Mouse (Mus musculus): ENCODE results near the gene Cryzl1.

The Cryzl1 gene

GRCm38 (mm10) chr16:91688619-91689334 is 40.0 kb downstream of the Cryzl1 start, which contains the start of gene Donson:
TSS of gene Donson (minus strand) at chr16:91688770.
- peak; percentile 90 for DNase-seq (ENCODE audit: low read depth)

DNA sequence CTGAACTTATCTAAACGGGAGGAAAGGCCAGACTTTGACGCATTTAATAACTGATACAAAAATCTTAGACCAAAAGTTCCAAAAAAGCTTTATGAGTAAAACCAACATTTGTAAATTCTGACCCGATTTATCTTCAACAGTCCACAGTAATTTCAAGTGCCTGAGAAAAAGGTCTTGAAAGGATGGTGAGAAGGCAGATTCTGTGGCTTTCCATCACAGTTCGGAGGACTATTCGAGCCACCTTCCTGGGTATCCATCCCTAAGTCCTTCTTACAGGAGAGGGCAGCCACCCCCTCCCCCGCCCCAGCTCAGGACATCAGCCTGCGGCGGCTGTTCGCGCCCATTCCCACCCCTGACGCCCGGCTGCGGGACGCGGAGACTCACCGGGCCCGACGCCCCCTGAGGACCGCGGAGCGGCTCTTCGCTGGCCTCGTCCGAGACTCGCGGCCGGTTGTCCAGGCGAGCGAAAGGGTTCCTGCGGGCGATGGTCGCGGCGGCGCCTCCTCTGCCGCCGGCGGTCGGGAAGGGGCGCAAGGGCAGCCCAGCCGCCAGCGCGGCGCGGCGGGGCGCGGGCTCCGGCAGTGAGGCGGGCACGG is 40.7 kb downstream of the Cryzl1 start:
- DNase-seq (ENCODE audit: low read depth): peak; percentile 31

GRCm38 (mm10) chr16:91686369-91686768 is 42.4 kb downstream of the Cryzl1 start:
- DNase-seq (ENCODE audit: low read depth): no peak

DNA sequence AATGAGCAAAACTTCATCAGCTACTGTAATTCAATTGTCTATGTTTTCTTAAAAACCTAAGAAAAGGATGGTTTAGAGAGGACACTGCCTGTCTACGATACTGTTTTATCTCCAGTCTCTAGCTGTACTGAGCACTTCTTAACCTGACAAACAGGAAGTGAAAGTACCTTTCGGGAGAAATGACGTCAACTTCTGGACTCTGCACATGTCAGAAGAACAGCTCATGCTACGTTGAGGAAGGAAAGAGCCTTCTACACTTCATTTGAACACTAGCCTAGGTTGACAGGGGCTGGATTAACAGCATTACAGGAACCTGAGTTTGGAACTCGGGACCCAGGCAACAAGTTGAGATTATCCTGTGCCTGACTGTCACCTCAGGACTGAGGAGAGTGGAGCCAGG is 43.2 kb downstream of the Cryzl1 start:
- DNase-seq (ENCODE audit: low read depth): no peak

DNA sequence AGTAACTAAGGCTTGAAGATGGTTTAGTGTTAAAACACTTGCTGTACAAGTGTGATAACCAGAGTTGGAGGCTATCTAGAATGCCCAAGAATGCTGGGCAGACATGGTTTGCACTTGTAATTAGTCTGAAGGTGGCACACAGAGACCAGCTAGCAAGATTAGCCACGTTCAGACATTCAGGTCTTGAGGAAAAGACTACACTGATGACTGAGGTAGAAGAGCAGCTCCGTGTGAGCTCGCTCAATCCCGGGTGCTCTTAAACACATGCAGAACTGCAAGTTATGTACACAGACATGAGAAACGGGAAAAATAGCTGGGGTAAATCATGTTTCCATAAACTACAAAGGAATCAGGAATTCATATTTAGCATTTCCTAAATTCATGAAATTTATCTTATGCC is 48.1 kb downstream of the Cryzl1 start:
- no peak for DNase-seq (ENCODE audit: low read depth)

DNA sequence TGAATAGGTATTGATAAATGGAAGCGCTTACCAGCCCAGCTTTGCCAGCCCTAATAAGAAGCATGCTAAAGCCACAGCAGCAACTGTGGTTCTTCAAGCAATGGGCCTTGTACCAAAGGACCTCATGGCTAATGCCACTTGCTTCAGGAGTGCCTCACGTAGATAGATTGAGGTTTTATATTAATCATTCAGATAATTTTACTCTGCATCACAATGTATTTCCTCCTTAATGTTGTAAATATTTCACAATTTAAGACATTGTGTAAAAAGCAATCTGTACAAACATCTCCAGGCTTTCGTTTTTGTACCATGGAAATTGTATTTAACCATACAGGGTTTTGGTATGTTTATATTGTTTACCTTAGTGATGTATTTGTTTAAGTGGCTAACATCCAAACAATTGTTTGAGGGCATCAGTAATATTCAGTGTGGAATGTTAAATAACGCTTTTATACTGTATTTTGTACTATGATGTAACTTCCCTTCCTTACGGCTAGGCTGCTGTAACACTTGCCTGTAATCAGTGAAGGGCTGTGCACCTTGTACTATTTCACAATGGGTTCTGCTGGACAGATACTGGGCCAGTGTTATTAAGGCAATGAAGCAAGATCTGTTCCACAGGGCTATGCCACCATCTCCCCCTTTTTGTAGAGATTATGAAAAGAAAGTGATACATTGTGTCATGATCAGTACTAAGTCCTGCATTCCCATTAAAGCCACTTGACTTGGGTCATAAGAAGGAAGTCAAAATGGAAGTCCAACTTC is 50.4 kb downstream of the Cryzl1 start:
- DNase-seq (ENCODE audit: low read depth): peak; percentile 77

DNA sequence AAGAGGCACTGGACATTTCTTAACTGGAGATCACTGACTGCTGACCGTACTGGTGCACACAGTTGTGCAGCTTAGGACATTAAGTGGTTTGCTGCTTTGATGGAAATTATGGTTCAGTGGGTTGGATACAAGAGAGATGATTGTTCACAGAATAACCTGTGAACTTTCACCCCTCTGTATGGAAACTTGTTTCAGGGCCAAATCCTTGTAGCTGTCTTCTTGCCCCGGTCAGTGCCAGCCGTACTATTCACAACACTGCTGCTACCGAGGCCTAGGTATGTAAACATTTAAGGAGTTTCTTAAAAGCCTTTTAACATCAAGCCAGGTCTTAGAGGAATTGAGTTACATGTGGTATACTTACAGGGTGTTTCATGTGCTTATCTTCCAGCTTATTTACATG is 54.3 kb downstream of the Cryzl1 start:
- no peak for DNase-seq (ENCODE audit: low read depth)

GRCm38 (mm10) chr16:91663795-91664194 is 65.0 kb downstream of the Cryzl1 start:
- no peak for DNase-seq (ENCODE audit: low read depth)

DNA sequence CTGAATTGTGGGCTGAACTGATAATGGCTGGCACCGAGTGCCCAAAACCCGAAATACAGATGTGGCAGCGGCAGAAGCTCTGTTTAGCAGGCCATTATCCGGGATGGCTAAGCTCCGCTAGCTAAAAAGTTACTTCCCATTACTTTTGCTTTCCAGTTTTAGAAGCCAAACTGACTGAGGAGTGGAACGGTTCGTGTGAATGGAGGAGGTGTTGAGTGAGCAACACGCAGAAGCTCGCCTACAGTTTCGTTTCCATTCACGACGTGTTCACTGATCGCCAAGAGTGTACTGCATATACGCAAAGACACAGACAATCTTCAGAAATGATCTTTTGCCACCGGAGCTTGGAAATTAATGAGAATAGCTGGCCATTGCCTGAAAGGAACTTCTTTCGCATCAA is 66.4 kb downstream of the Cryzl1 start:
- no peak for DNase-seq (ENCODE audit: low read depth)

DNA sequence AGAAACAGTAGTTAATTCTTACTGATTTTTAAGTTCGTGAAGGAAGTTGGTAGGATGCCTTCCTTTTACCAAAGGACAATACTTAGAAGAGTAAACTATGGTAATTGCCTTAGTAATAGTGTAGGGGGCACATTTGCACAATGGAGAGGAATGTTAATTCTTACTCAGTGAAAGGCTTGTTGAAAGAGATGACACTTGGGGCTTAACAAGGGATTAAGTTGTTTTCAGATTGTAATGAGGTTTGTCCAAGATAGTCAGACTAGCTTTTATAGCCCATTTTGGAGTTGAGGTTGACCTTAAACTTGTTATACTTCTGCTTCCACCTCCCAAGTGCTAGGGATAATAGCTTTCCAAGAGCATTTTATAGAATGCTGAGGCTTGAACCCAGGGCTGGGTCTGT is 67.4 kb downstream of the Cryzl1 start:
- DNase-seq (ENCODE audit: low read depth): no peak

DNA sequence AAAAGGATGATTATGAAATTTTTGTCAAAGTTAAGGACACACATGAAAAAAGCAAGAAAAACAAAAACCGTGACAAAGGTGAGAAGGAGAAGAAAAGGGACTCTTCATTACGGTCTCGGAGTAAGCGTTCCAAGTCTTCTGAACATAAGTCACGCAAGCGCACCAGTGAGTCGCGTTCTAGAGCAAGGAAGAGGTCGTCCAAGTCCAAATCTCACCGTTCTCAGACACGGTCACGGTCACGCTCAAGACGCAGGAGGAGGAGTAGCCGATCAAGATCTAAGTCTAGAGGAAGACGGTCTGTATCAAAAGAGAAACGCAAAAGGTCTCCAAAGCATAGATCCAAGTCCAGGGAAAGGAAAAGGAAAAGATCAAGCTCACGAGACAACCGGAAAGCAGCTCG is 69.0 kb downstream of the Cryzl1 start:
- DNase-seq (ENCODE audit: low read depth): no peak

GRCm38 (mm10) chr16:91658471-91658870 is 70.3 kb downstream of the Cryzl1 start:
- no peak for DNase-seq (ENCODE audit: low read depth)

DNA sequence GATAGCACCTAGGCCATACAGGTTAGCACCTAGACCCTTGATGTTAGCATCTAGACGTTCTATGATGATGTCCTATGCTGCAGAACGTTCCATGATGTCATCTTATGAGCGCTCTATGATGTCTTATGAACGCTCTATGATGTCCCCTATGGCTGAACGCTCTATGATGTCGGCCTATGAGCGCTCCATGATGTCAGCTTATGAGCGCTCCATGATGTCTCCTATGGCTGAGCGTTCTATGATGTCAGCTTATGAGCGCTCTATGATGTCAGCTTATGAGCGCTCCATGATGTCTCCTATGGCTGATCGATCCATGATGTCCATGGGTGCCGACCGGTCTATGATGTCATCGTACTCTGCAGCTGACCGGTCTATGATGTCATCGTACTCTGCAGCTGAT is 71.5 kb downstream of the Cryzl1 start:
- DNase-seq (ENCODE audit: low read depth): no peak

GRCm38 (mm10) chr16:91655285-91655684 is 73.5 kb downstream of the Cryzl1 start:
- no peak for DNase-seq (ENCODE audit: low read depth)

DNA sequence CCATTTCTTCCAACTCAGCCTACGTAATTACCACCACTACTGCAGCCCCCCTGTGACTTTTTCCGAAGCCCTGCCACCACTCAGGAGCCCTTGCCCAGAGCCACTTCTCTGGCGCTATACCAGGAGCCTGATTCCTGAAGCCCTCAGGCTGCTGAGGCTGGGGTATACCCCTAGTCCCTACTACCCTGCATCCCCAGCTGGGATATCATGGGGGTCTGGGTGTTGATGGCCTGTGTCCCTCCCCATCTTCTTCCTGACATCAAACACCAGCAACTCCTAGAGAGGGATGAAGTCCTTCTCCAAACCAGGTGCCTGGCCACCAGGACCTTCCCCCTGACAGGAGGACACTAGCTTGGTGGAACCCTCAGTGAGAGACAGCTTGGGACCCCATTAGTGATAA is 76.6 kb downstream of the Cryzl1 start:
- no peak for DNase-seq (ENCODE audit: low read depth)

- no peak for DNase-seq (ENCODE audit: low read depth)
Observed at GRCm38 (mm10) chr16:91649781-91650180, 79.0 kb downstream of the Cryzl1 start.

DNA sequence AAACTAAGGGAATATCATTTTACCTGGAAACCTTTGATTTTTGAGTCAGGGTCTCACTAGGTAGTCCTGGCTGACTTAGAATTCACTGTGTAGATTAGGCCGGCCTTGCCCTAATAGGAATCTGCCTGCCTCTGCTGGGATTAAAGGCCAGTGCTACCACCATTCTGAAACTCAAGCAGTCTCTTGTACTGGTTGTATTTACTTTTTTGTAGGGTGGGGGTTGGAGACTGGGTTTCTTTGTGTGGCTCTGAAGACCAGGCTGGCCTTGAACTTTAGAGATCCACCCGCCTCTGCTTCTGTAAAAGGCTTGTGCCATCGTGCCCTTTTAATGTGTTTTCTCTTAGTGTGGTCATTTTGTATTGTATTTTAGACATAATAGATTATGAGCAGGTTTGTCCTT is 79.5 kb downstream of the Cryzl1 start:
- peak; percentile 53 for DNase-seq (ENCODE audit: low read depth)

- DNase-seq (ENCODE audit: low read depth): peak; percentile 80
Observed at GRCm38 (mm10) chr16:91648220-91648550, 80.6 kb downstream of the Cryzl1 start.

GRCm38 (mm10) chr16:91647461-91648219 is 81.1 kb downstream of the Cryzl1 start, which contains the start of gene Son:
TSS of gene Son (plus strand) at chr16:91647506.
- DNase-seq (ENCODE audit: low read depth): peak; percentile 98

DNA sequence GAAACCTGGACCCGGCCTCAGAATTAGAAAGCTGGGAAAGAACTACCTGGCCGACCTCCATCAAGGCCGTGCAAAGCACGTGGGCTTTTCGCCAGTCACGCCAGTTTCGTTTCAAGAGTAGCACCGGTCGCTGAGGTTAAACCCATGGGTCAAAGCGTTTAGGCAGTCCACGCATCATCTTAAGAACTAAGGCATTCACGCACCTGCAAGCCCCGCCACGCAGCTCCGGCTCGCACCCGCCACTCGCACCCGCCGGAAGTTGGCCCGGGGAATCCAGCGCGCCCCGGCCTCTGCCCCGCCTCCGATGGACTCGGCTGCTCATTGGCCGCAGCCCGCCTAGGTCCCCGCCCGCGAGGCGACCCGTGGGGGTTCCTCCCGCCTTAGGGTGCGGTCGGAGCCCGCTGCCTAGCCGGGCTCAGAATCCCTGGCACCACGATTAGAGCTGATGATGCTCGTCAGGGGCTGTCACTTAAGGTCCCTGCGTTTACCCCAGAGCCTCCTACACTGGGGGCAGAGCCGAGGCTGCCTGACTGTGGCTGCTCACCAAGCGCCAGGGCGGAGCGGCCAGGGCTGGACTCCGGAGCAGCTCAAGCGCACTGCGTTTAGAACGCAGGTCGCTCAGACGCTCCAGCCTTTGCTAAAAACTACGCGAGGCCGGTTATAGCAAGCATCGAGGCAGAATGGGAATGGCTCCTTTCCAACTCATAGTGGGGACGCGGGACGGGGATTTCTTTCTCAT is 81.9 kb downstream of the Cryzl1 start, which contains the start of gene Gart:
Gart (minus strand) TSS at position 272 of the 739 bp plus-strand sequence.
- DNase-seq (ENCODE audit: low read depth): peak; percentile 89

DNA sequence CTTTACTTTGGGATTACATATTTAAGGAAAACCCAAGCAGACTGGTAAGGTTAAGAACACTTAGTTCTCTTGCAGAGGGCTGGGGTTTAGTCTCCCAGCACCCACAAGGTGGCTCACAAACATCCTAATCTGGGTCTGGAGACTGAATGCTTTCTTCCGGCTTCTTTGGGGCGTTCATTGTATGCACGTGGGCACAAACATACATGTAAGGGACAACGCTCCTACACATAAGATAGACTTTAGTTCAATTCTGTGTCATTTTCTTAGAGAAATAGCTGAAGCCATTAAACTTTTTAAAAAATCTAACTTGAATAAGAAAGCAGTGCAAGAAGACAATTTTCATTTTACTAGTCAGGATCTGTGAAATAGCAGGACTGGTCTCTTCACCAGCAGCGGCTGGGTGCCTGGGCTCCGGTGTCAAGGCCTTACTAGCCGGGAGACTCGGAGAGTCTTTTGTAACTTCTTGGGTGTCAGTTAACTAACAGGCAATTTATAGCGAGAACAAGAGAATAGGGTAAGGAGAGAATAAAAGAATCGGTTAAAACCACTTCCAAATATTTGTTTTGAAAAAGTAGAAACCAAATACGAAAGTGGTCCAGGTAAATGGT is 82.7 kb downstream of the Cryzl1 start:
- peak; percentile 88 for DNase-seq (ENCODE audit: low read depth)
